Mouse (Mus musculus) lung, embryonic 14.5 days (tissue): ENCODE data around the gene Pds5a. TPM values are rescaled to one million over a fixed set of nuclear protein-coding genes. Genes with fewer than 3 reads are reported as not detected.

Experiments used
- ATAC-seq: fragments of 200-750 bp; cut with Nextera tagmentation; 2 replicates; pipeline ENCODE4 v1.8.0; 2017; ENCODE audit warnings: mild to moderate bottlenecking, moderate TSS enrichment, moderate library complexity; ENCODE audit not compliant: insufficient read depth
- DNase-seq: peaks from one replicate; pipeline ENCODE4 v3.0.0-alpha.2; 2015
- H3K27ac ChIP-seq: fragments of 300-500 bp; sonication (generic); 2 replicates; pipeline ENCODE4 v1.5.1; 2014; ENCODE audit warnings: low read depth, mild to moderate bottlenecking, moderate library complexity
- H3K27me3 ChIP-seq: fragments of 300-500 bp; sonication (generic); 2 replicates; pipeline ENCODE4 v1.6.1; 2014; ENCODE audit warnings: low read length, control low read depth; ENCODE audit not compliant: insufficient read depth
- H3K36me3 ChIP-seq: fragments of 300-500 bp; sonication (generic); 2 replicates; pipeline ENCODE4 v1.6.1; 2014; ENCODE audit warnings: control low read depth; ENCODE audit not compliant: insufficient read depth
- H3K4me1 ChIP-seq: fragments of 300-500 bp; sonication (generic); 2 replicates; pipeline ENCODE4 v1.6.1; 2014; ENCODE audit warnings: antibody characterized with exemption, control low read depth; ENCODE audit not compliant: insufficient read depth
- H3K4me2 ChIP-seq: fragments of 300-500 bp; sonication (generic); 2 replicates; pipeline ENCODE4 v1.6.1; 2014; ENCODE audit warnings: mild to moderate bottlenecking
- H3K4me3 ChIP-seq: fragments of 300-500 bp; sonication (generic); 2 replicates; pipeline ENCODE4 v1.5.1; 2014; ENCODE audit warnings: low read depth, low read length
- H3K9ac ChIP-seq: fragments of 300-500 bp; sonication (generic); 2 replicates; pipeline ENCODE4 v1.6.1; 2014
- H3K9me3 ChIP-seq: fragments of 300-500 bp; sonication (generic); 2 replicates; pipeline ENCODE4 v1.6.1; 2016; ENCODE audit warnings: low read depth, low read length, control low read depth
- CTCF ChIP-seq: IDR thresholded peaks from 2 replicates; pipeline ENCODE4 v1.5.1; 2016; ENCODE audit warnings: antibody characterized with exemption, low read depth
- WGBS: fragments of 180-500 bp; shearing (Covaris S2); extraction: QIAGEN DNeasy Blood & Tissue Kit; methylation state at CpG from one replicate; pipeline ENCODE4 v1.1.7; 2014; 5-methylcytosine and 5-hydroxymethylcytosine counted together
- polyA plus RNA-seq: library from polyadenylated mRNA; unstranded; fragments of >200 nt; fragmentation: Nextera tagmentation; extraction: Ambion mirVana; gene quantifications from 2 replicates; pipeline ENCODE4 v1.2.1, GENCODE M21; 2014

The Pds5a gene
- polyA plus RNA-seq, 1 experiment from 2014 or later: 113 TPM

GRCm38 (mm10) chr5:65609769-65610168, 88.3 kb downstream of the Pds5a start:
- H3K9me3 ChIP-seq: no peaks in the 10 kb centered on the region
- H3K9ac ChIP-seq: no peak overlapping the region
- no peaks in the 10 kb centered on the region for H3K4me1 ChIP-seq
- WGBS: 75% methylated on average over 5 of the region's 5 CpGs
- no peak overlapping the region for H3K27ac ChIP-seq
- no peaks in the 10 kb centered on the region for H3K27me3 ChIP-seq
- H3K4me2 ChIP-seq: no peak overlapping the region
- DNase-seq: peak; percentile 36
- no peak for ATAC-seq
- peaks cover 50% of the 10 kb centered on the region for H3K36me3 ChIP-seq
- TF ChIP-seq CTCF: no peak
- no peak overlapping the region for H3K4me3 ChIP-seq

GRCm38 (mm10) chr5:65606820-65607219, 91.3 kb downstream of the Pds5a start:
- no peak overlapping the region for H3K4me2 ChIP-seq
- H3K36me3 ChIP-seq: peaks cover 39% of the 10 kb centered on the region
- H3K27ac ChIP-seq: no peak overlapping the region
- DNase-seq (no peak), ATAC-seq (no peak)
- no peaks in the 10 kb centered on the region for H3K9me3 ChIP-seq
- WGBS: 86% methylated on average over 1 of the region's 1 CpGs
- no peak for TF ChIP-seq CTCF
- no peaks in the 10 kb centered on the region for H3K27me3 ChIP-seq
- no peaks in the 10 kb centered on the region for H3K4me1 ChIP-seq
- H3K4me3 ChIP-seq: no peak overlapping the region
- H3K9ac ChIP-seq: no peak overlapping the region

DNA sequence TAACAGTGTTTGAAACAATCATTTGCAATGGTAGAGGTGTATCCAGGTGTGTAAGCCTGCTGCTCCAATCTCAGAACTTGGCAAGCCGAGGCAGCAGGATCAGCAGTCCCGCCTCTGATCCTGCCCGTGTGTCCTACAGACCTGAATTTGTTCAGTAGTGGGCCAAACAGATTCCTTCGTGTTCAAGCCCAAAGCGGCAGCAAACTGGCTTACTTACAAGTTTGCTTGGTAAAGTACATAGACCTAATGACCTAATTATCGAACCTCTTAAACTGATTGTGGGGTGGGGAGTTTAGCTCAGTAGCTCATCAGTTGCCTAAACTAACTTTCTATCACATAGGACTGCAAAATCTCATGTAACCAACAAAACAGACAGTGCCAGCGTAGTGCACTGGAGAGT, 98.4 kb downstream of the Pds5a start:
- H3K27me3 ChIP-seq: no peaks in the 10 kb centered on the region
- no peak overlapping the region for H3K4me2 ChIP-seq
- no peak overlapping the region for H3K9ac ChIP-seq
- DNase-seq: no peak
- no peaks in the 10 kb centered on the region for H3K9me3 ChIP-seq
- no peak for ATAC-seq
- no peak overlapping the region for H3K4me3 ChIP-seq
- H3K36me3 ChIP-seq: peaks cover 43% of the 10 kb centered on the region
- no peak overlapping the region for H3K27ac ChIP-seq
- H3K4me1 ChIP-seq: no peaks in the 10 kb centered on the region
- no peak for TF ChIP-seq CTCF
- 87% methylated on average over 7 of the region's 7 CpGs for WGBS

DNA sequence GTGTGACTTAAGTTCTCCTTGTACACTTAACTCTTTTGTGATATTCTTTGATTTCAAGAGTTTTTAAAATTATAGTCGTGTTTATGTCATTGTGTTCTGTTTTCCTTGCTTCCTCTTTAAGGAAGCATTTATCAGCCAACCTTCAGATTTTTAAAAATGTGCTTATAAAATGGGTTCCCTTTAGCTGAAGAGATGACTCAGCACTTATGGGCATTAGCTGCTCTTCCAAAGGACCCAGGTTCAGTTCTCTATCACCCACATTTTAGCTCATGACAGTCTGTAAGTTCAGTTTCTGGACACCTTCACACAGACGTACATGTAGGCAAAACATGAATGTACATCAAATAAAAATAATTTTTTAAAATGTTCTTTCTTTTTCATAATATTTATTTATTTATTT, 105.7 kb downstream of the Pds5a start:
- H3K4me1 ChIP-seq: no peaks in the 10 kb centered on the region
- H3K27me3 ChIP-seq: no peaks in the 10 kb centered on the region
- 89% methylated on average over 2 of the region's 2 CpGs for WGBS
- H3K9ac ChIP-seq: no peak overlapping the region
- no peaks in the 10 kb centered on the region for H3K9me3 ChIP-seq
- ATAC-seq (no peak), DNase-seq (no peak)
- no peak overlapping the region for H3K27ac ChIP-seq
- H3K4me2 ChIP-seq: no peak overlapping the region
- H3K36me3 ChIP-seq: peaks cover 67% of the 10 kb centered on the region
- no peak for TF ChIP-seq CTCF
- no peak overlapping the region for H3K4me3 ChIP-seq

GRCm38 (mm10) chr5:65590199-65590598, 107.9 kb downstream of the Pds5a start:
- ATAC-seq: no peak
- Histone ChIP-seq H3K27ac (no peak overlapping the region), H3K9ac (no peak overlapping the region), H3K36me3 (peaks cover 62% of the 10 kb centered on the region), H3K4me1 (no peaks in the 10 kb centered on the region), H3K4me2 (no peak overlapping the region), H3K4me3 (no peak overlapping the region), H3K9me3 (no peaks in the 10 kb centered on the region), H3K27me3 (no peaks in the 10 kb centered on the region)
- WGBS: 66% methylated on average over 1 of the region's 1 CpGs
- DNase-seq: no peak
- no peak for TF ChIP-seq CTCF

DNA sequence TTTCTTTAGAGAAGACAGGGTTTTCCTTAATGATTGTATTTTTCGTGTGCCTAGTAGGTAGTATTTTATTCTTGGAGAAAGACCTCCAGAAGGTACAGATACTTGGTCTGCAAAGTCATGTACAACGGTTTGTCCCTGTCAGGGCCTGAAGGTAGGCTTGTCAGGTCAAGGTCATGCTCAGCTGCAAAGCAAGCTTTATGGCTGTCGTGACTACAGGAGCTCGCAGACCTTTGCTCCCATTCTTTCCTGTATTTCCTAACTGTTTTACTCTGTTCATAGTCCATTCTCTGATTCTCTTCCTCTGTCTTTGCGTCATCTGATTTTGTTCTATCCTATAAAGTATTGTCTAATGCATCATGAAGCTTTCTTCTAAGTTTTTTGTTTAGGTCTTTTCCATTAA, 111.8 kb downstream of the Pds5a start:
- Histone ChIP-seq H3K27ac (no peak overlapping the region), H3K9me3 (no peaks in the 10 kb centered on the region), H3K4me1 (no peaks in the 10 kb centered on the region), H3K27me3 (no peaks in the 10 kb centered on the region), H3K4me3 (no peak overlapping the region), H3K9ac (no peak overlapping the region), H3K4me2 (no peak overlapping the region), H3K36me3 (peaks cover 54% of the 10 kb centered on the region)
- DNase-seq: no peak
- ATAC-seq: no peak
- WGBS: 94% methylated on average over 5 of the region's 5 CpGs
- no peak for TF ChIP-seq CTCF

GRCm38 (mm10) chr5:65578545-65578944, 119.5 kb downstream of the Pds5a start:
- no peak for TF ChIP-seq CTCF
- Histone ChIP-seq H3K4me1 (no peaks in the 10 kb centered on the region), H3K4me3 (no peak overlapping the region), H3K4me2 (no peak overlapping the region), H3K36me3 (peaks cover 46% of the 10 kb centered on the region), H3K9me3 (no peaks in the 10 kb centered on the region), H3K27me3 (no peaks in the 10 kb centered on the region), H3K9ac (no peak overlapping the region), H3K27ac (no peak overlapping the region)
- DNase-seq: no peak
- ATAC-seq: no peak
- 76% methylated on average over 3 of the region's 3 CpGs for WGBS

DNA sequence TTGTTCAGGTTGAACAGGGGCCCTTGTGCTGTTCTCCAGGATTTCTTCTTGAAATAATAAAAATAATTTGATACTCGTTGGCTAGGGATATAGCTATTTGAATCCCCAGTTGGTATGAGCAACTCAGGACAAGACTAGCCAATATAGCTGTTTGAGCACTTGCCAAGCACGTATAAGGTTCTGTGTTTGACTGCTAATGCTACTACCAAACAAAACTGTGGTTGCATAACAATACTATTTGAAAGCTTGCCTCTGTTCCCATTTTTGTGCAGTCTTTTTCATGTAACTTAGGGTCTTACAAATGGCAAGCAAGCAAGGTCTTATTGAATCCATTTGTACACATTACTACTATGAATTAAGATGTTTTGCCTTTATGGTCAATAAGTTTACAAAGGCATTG, 122.2 kb downstream of the Pds5a start:
- Histone ChIP-seq H3K9me3 (no peaks in the 10 kb centered on the region), H3K27me3 (no peaks in the 10 kb centered on the region), H3K9ac (no peak overlapping the region), H3K4me3 (no peak overlapping the region), H3K27ac (no peak overlapping the region), H3K36me3 (peaks cover 38% of the 10 kb centered on the region), H3K4me1 (no peaks in the 10 kb centered on the region), H3K4me2 (no peak overlapping the region)
- TF ChIP-seq CTCF: no peak
- ATAC-seq (no peak), DNase-seq (no peak)
- 85% methylated on average over 2 of the region's 2 CpGs for WGBS
